Mouse (Mus musculus) 416B (cell line): ENCODE results near the gene Stt3a.

Experiments
- DNase-seq: peaks from one replicate; pipeline ENCODE4 v3.0.0; 2011; ENCODE audit warnings: low read depth

Gene Stt3a

DNA sequence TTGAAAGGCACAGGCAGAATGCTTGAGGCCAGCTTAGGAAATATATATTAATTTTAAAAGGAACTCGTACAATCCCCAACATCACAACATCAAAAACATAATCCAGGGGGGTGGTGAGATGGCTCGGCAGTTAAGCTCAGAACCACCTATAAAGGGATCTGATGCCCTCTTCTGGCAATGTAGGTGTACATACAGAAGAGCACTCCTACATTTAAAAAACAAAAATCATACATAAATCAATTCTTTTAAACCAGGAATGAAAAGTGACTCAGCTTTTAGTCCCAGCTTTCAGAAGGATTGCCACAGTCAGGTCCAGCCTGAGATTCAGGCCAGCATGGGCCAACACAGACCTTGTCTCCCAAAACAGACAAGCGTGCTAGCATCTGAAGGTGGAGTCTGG, 50.9 kb downstream of the Stt3a start:
- DNase-seq: peak; percentile 52

DNA sequence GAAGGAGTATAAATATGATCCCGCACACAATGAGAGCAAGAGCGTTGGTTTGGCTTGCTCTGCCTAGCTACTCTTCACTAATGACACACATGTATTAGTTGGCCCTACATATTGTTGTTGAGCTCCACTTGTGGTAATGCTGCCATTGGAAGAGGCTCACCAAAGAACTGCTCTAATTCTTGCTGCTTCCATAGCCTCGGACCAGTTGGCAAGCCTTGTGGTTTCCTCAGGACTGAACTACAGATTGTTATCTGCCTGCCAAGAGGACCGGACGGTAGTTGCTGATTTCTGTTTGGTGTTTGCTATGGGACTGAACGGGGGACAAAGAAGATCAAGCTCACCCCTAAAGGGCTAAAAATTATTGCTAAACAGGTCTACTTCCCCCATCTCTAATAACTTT, 60.2 kb downstream of the Stt3a start:
- DNase-seq: peak; percentile 88

DNA sequence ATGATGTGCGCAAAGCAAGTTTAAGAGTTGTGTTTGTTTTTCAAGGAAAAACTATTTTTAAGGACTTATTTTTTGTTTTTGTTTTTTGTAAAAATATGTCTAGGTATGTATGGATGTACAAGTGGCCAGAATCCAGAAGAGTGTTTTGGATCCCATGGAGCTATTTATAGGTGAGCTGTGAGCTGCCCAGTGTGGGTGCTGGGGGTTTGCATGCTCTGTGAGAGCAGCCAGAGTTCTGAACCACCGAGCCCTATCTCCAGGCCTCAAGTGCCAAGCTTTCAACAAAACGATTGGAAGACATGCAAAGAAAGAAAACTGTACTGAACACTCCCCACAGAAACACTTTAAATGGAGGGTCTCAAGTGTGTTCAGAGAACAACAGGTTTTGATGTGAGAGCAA, 61.6 kb downstream of the Stt3a start:
- no peak for DNase-seq

DNA sequence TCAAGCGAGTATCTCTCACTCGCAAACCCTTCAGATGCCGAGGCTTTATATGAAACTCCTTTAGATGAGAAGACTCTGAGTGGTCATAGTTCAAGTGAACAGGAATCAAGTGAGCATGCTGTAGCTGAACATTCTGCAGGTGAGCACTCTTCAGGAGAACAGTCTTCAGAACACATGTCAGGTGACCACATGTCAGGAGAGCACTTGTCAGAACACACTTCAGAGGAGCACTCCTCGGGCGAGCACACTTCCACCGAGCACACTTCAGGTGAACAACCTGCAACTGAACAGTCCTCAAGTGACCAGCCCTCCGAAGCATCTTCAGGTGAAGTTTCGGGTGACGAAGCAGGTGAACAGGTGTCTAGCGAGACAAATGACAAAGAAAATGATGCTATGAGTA, 73.2 kb downstream of the Stt3a start:
- DNase-seq: no peak

DNA sequence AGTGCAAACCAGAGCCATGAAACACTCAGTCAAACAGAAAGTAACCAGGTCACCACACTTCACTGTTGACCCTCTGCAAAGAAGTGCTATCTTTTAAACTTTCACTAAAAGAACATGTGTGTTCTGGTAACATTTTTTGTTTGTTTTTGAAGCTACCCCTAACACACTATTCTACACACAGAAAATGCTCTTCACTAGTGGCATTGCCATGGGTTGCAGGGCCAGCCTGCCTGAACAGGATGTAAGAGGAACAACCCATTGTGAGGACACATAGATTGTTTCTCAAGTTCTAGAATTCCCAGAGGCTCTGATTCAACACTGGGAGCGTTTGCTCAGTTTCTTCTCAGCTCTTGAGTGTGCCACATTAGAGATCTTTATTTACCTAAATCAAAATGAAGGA, 74.6 kb downstream of the Stt3a start, which contains the start of gene Acrv1:
TSS of gene Acrv1 (plus strand) at position 301 of the 400 bp plus-strand sequence.
- DNase-seq: no peak

DNA sequence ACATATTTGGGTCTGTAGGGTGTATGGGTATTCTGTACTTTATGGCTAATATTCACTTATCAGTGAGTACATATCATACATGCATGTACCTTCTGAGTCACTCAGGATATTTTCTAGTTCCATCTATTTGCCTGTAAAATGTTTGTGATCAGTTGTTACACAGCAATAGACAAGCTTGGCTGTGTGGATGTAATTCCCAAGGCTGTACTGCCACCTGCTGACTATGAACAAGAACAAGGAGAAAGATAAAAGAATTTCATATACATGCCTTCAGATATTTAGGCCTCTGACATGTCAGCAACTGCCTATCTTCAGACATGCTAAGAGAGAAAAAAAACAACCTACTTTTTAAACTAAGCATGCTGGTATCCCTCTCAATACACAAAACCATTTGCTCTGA, 80.2 kb downstream of the Stt3a start:
- DNase-seq: peak; percentile 69

DNA sequence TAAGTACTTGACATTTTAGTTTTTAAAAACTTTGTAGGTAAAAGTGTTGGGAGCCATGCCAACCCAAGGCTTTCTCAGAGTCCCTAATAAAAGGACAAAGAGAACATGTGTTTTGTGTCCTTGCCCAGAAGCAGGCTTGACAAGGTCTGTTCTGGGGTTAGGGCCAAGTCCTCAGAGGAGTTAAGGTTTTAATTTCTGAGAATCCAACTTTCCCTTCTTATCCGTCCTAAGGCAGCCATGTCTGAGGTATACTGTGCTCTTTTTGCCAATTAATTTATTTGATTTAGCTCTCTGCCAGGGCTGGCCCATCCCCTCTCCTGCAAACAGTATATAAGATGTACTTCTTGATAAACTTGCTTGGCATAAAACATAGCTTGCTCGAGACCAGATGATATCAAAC, 86.1 kb downstream of the Stt3a start:
- no peak for DNase-seq
